Mouse (Mus musculus) bone marrow, adult 2 months (tissue): ENCODE results near the gene Cc2d1a.

Source experiments
- CTCF ChIP-seq: fragments of 200-500 bp; IDR thresholded peaks from 2 replicates; pipeline ENCODE4 v1.5.1; 2011; ENCODE audit warnings: low read length, control low read depth; ENCODE audit not compliant: control insufficient read depth, insufficient read depth
- POLR2A ChIP-seq: fragments of 200-500 bp; IDR thresholded peaks from 2 replicates; pipeline ENCODE4 v1.6.1; 2011; ENCODE audit warnings: low read depth, mild to moderate bottlenecking, control low read depth, low read length, borderline replicate concordance; ENCODE audit not compliant: control insufficient read depth

- TF ChIP-seq POLR2A (no peak), CTCF (no peak)
Observed at GRCm38 (mm10) chr8:84126742-84127141, 21.0 kb downstream of the Cc2d1a start.
